26 mouse cellular contexts compared by ENCODE assay signal in the genomic region with DNA sequence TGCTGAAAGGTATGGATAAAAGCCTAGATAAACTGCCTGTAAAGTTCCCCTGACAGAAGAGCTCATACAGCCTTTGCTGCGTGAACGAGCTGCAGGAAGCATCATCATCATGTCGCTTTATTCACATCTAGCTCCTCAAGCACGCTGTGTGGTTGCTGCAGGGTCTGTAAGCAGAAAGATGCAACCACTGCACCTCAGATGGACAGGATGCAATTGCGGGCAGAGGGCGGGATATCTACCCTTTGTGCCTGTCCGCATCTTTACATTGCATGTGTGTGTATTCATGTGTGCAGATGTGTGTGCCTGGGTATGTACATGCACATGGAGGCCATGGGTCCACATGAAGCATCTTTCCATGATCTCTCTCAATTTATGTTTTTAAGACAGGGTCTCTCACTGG.
"Had no signal": no experiment of that assay in that cellular context is flagged by ENCODE, and none has a peak within 500 bp of the region (broad histone marks: within the 10 kb centered on the region; RNA-seq: fewer than 3 reads in every experiment).

No protein-coding gene starts in this region.

- H3K36me3 ChIP-seq: heart, embryonic 13.5 days; heart, embryonic 15.5 days; hindbrain, embryonic 10.5 days; hindbrain, embryonic 12.5 days; intestine, embryonic 15.5 days; limb, embryonic 12.5 days had no signal

- H3K4me3 ChIP-seq: gastrocnemius, adult 2 months; heart, embryonic 13.5 days; heart, embryonic 15.5 days; hindbrain, embryonic 10.5 days; hindbrain, embryonic 12.5 days; intestine, embryonic 15.5 days; layer of hippocampus, adult 2 months; left cerebral cortex, adult 2 months; limb, embryonic 10.5 days; limb, embryonic 12.5 days had no signal

- DNase-seq: gastrocnemius, adult 2 months; gastrocnemius, postnatal 10 days; gastrocnemius, postnatal 25 days; heart, postnatal 14 days; heart, postnatal 4 days; kidney, adult 18-20 months; kidney, adult 8-10 months; kidney, postnatal 10 days; kidney, postnatal 25 days; kidney, postnatal 4 days; liver had no signal

- ATAC-seq: hindbrain, embryonic 16.5 days; inflammation-experienced regulatory T-cells, adult 6 months; intestine, embryonic 15.5 days; intestine, postnatal 0 days had no signal

- H3K27ac ChIP-seq: gastrocnemius, adult 2 months; heart, embryonic 13.5 days; heart, embryonic 15.5 days; hindbrain, embryonic 10.5 days; hindbrain, embryonic 12.5 days; hindbrain, embryonic 14.5 days; intestine, embryonic 15.5 days; layer of hippocampus, adult 2 months; left cerebral cortex, adult 2 months; limb, embryonic 10.5 days; limb, embryonic 12.5 days had no signal

- H3K9me3 ChIP-seq: heart, embryonic 13.5 days; heart, embryonic 15.5 days; hindbrain, embryonic 10.5 days; hindbrain, embryonic 12.5 days; intestine, embryonic 15.5 days; limb, embryonic 10.5 days; limb, embryonic 12.5 days had no signal

- H3K4me2 ChIP-seq: heart, embryonic 11.5 days; heart, embryonic 13.5 days; heart, embryonic 15.5 days; hindbrain, embryonic 12.5 days; hindbrain, embryonic 14.5 days; intestine, embryonic 15.5 days; limb, embryonic 12.5 days; liver, embryonic 11.5 days had no signal

- H3K27me3 ChIP-seq: heart, embryonic 13.5 days; heart, embryonic 15.5 days; hindbrain, embryonic 12.5 days; intestine, embryonic 15.5 days; limb, embryonic 12.5 days had no signal

- H3K4me1 ChIP-seq: intestine, embryonic 15.5 days; limb, embryonic 10.5 days; limb, embryonic 12.5 days had no signal

- H3K9ac ChIP-seq: heart, embryonic 13.5 days; heart, embryonic 15.5 days; hindbrain, embryonic 12.5 days; hindbrain, embryonic 14.5 days; intestine, embryonic 15.5 days; limb, embryonic 12.5 days had no signal
